Mouse (Mus musculus) R1 (cell line): ENCODE results near the gene Specc1.

Experiments
- DNase-seq: peaks from one replicate; pipeline ENCODE4 v3.0.0-alpha.2; 2018; ENCODE audit warnings: low read depth, low spot score

The Specc1 gene

GRCm38 (mm10) chr11:62013449-62013848, 56.9 kb downstream of the Specc1 start:
- no peak for DNase-seq

GRCm38 (mm10) chr11:62015071-62015654, 58.6 kb downstream of the Specc1 start:
- DNase-seq: no peak

GRCm38 (mm10) chr11:62016985-62017384, 60.4 kb downstream of the Specc1 start:
- DNase-seq: no peak

- no peak for DNase-seq
These were observed 62.0 kb downstream of the Specc1 start for GRCm38 (mm10) chr11:62018315-62019205.

GRCm38 (mm10) chr11:62019857-62020256, 63.3 kb downstream of the Specc1 start:
- no peak for DNase-seq

GRCm38 (mm10) chr11:62020898-62021297, 64.3 kb downstream of the Specc1 start:
- no peak for DNase-seq

- DNase-seq: no peak
These were observed 65.5 kb downstream of the Specc1 start for GRCm38 (mm10) chr11:62022105-62022504.

GRCm38 (mm10) chr11:62022718-62023493, 66.3 kb downstream of the Specc1 start:
- DNase-seq: no peak

GRCm38 (mm10) chr11:62023494-62024233, 67.1 kb downstream of the Specc1 start:
- DNase-seq: no peak

- DNase-seq: no peak
These were observed 67.7 kb downstream of the Specc1 start for GRCm38 (mm10) chr11:62024234-62024601.

GRCm38 (mm10) chr11:62024952-62025351, 68.4 kb downstream of the Specc1 start:
- DNase-seq: no peak

- no peak for DNase-seq
These were observed 69.2 kb downstream of the Specc1 start for GRCm38 (mm10) chr11:62025770-62026169.

GRCm38 (mm10) chr11:62026345-62026815, 69.8 kb downstream of the Specc1 start:
- DNase-seq: no peak

- DNase-seq: no peak
These were observed 70.7 kb downstream of the Specc1 start for GRCm38 (mm10) chr11:62027271-62027670.

GRCm38 (mm10) chr11:62027705-62028104, 71.1 kb downstream of the Specc1 start:
- DNase-seq: no peak

GRCm38 (mm10) chr11:62029171-62029570, 72.6 kb downstream of the Specc1 start:
- DNase-seq: no peak

GRCm38 (mm10) chr11:62034564-62034963, 78.0 kb downstream of the Specc1 start:
- DNase-seq: no peak

- no peak for DNase-seq
These were observed 78.7 kb downstream of the Specc1 start for GRCm38 (mm10) chr11:62035220-62035619.

GRCm38 (mm10) chr11:62040122-62040521, 83.6 kb downstream of the Specc1 start:
- DNase-seq: peak; percentile 78

GRCm38 (mm10) chr11:62044627-62045026, 88.1 kb downstream of the Specc1 start:
- DNase-seq: peak; percentile 57

GRCm38 (mm10) chr11:62045964-62046363, 89.4 kb downstream of the Specc1 start:
- DNase-seq: no peak
